Mouse (Mus musculus) hindbrain, embryonic 10.5 days (tissue): Measurements from ENCODE around the gene Fabp6. TPM values are rescaled to one million over a fixed set of nuclear protein-coding genes. Genes with fewer than 3 reads are reported as not detected.

Experiments used
- DNase-seq: peaks from one replicate; pipeline ENCODE4 v3.0.0-alpha.2; 2017; ENCODE audit warnings: low spot score
- H3K27ac ChIP-seq: fragments of 300-500 bp; sonication (generic); 2 replicates; pipeline ENCODE4 v1.5.1; 2016; ENCODE audit warnings: mild to moderate bottlenecking, moderate library complexity
- H3K27me3 ChIP-seq: fragments of 300-500 bp; sonication (generic); 2 replicates; pipeline ENCODE4 v1.6.1; 2016; ENCODE audit warnings: mild to moderate bottlenecking; ENCODE audit not compliant: poor library complexity, insufficient read depth, severe bottlenecking
- H3K36me3 ChIP-seq: fragments of 300-500 bp; sonication (generic); 2 replicates; pipeline ENCODE4 v1.6.1; 2016; ENCODE audit warnings: mild to moderate bottlenecking, moderate library complexity
- H3K4me1 ChIP-seq: fragments of 300-500 bp; sonication (generic); replicated peaks from 2 replicates; pipeline ENCODE4 v1.6.1; 2016; ENCODE audit warnings: mild to moderate bottlenecking
- H3K4me3 ChIP-seq: fragments of 300-500 bp; sonication (generic); 2 replicates; pipeline ENCODE4 v1.5.1; 2016; ENCODE audit warnings: mild to moderate bottlenecking, moderate library complexity
- H3K9me3 ChIP-seq: fragments of 300-500 bp; sonication (generic); 2 replicates; pipeline ENCODE4 v1.6.1; 2016; ENCODE audit warnings: mild to moderate bottlenecking, moderate library complexity
- WGBS: fragments of 180-500 bp; shearing (Covaris S2); methylation state at CpG from one replicate; pipeline ENCODE4 v1.1.7; 2016; 5-methylcytosine and 5-hydroxymethylcytosine counted together
- polyA plus RNA-seq: library from polyadenylated mRNA; unstranded; fragments of >200 nt; fragmentation: Nextera tagmentation; extraction: Ambion mirVana; gene quantifications from 2 replicates; pipeline ENCODE4 v1.2.1, GENCODE M21; 2016

Fabp6 gene
- polyA plus RNA-seq, 1 experiment from 2014 or later, result not detected

- no peaks in the 10 kb centered on the region for H3K36me3 ChIP-seq
- H3K9me3 ChIP-seq, result no peaks in the 10 kb centered on the region
- H3K27ac ChIP-seq, result peak overlapping the region; percentile 74
- H3K4me1 ChIP-seq, result peaks cover 19% of the 10 kb centered on the region
- WGBS, result 59% methylated on average over 7 of the region's 7 CpGs
- DNase-seq, result no peak
- H3K27me3 ChIP-seq, result no peaks in the 10 kb centered on the region
- H3K4me3 ChIP-seq, result no peak overlapping the region
Measured at GRCm38 (mm10) chr11:43618403-43618802, 17.1 kb upstream of the Fabp6 start.

GRCm38 (mm10) chr11:43617924-43618323, 16.6 kb upstream of the Fabp6 start:
- H3K9me3 ChIP-seq, result no peaks in the 10 kb centered on the region
- WGBS, result 47% methylated on average over 5 of the region's 5 CpGs
- DNase-seq, result no peak
- no peak overlapping the region for H3K4me3 ChIP-seq
- peaks cover 22% of the 10 kb centered on the region for H3K4me1 ChIP-seq
- H3K36me3 ChIP-seq, result no peaks in the 10 kb centered on the region
- peak overlapping the region; percentile 74 for H3K27ac ChIP-seq
- no peaks in the 10 kb centered on the region for H3K27me3 ChIP-seq

GRCm38 (mm10) chr11:43612834-43613488, 11.6 kb upstream of the Fabp6 start:
- Histone ChIP-seq H3K27me3 (no peaks in the 10 kb centered on the region), H3K4me3 (no peak overlapping the region), H3K27ac (peak overlapping the region; percentile 95), H3K4me1 (peaks cover 19% of the 10 kb centered on the region), H3K36me3 (no peaks in the 10 kb centered on the region), H3K9me3 (no peaks in the 10 kb centered on the region)
- DNase-seq, result peak; percentile 90
- WGBS, result 27% methylated on average over 12 of the region's 12 CpGs

- Histone ChIP-seq H3K27ac (no peak overlapping the region), H3K4me3 (no peak overlapping the region), H3K9me3 (no peaks in the 10 kb centered on the region), H3K36me3 (no peaks in the 10 kb centered on the region), H3K27me3 (no peaks in the 10 kb centered on the region), H3K4me1 (peaks cover 10% of the 10 kb centered on the region)
- 89% methylated on average over 5 of the region's 5 CpGs for WGBS
- DNase-seq, result no peak
Measured at GRCm38 (mm10) chr11:43610662-43611033, 9.3 kb upstream of the Fabp6 start.

DNA sequence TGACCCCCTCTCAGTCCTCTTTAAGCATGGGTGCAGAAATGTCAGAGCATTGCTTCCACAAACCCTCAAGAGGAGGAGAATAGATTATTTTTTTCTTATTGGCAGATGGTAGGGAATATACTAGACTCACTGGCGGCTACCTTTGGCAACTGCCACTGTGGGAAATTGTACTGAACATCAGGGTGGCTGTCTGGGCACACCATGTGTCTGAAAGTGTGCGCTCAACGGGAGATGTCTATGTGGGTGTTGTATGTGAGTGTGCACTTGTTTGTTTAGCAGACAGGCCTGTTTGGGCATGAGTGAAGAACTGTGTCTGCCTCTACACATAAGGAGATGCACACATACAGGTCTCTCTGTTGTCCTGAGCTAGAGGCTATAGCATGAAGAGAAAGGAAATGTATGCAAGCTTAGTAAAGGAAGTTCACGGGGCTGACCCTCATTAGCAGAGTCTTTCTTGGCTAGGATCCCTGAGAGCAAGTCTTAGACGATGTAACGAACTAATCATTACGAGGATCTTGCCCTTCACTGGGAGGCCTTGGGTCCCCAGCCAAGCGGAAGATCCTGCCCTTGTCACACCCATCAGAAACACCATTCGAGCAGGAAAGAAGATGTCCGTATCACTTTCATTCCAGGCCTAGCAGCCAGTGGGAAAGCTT, 8.8 kb upstream of the Fabp6 start:
- WGBS, result 86% methylated on average over 10 of the region's 10 CpGs
- no peaks in the 10 kb centered on the region for H3K27me3 ChIP-seq
- DNase-seq, result no peak
- H3K36me3 ChIP-seq, result no peaks in the 10 kb centered on the region
- H3K4me1 ChIP-seq, result peaks cover 10% of the 10 kb centered on the region
- H3K9me3 ChIP-seq, result no peaks in the 10 kb centered on the region
- H3K27ac ChIP-seq, result no peak overlapping the region
- H3K4me3 ChIP-seq, result no peak overlapping the region

GRCm38 (mm10) chr11:43608440-43608839, 7.1 kb upstream of the Fabp6 start:
- no peaks in the 10 kb centered on the region for H3K36me3 ChIP-seq
- no peaks in the 10 kb centered on the region for H3K9me3 ChIP-seq
- 78% methylated on average over 3 of the region's 3 CpGs for WGBS
- H3K4me3 ChIP-seq, result no peak overlapping the region
- DNase-seq, result no peak
- peaks cover 10% of the 10 kb centered on the region for H3K4me1 ChIP-seq
- no peak overlapping the region for H3K27ac ChIP-seq
- H3K27me3 ChIP-seq, result no peaks in the 10 kb centered on the region

GRCm38 (mm10) chr11:43605859-43606258, 4.5 kb upstream of the Fabp6 start:
- Histone ChIP-seq H3K27me3 (no peaks in the 10 kb centered on the region), H3K4me3 (no peak overlapping the region), H3K36me3 (no peaks in the 10 kb centered on the region), H3K9me3 (no peaks in the 10 kb centered on the region), H3K4me1 (no peaks in the 10 kb centered on the region), H3K27ac (no peak overlapping the region)
- WGBS, result 89% methylated on average over 6 of the region's 6 CpGs
- DNase-seq, result no peak

DNA sequence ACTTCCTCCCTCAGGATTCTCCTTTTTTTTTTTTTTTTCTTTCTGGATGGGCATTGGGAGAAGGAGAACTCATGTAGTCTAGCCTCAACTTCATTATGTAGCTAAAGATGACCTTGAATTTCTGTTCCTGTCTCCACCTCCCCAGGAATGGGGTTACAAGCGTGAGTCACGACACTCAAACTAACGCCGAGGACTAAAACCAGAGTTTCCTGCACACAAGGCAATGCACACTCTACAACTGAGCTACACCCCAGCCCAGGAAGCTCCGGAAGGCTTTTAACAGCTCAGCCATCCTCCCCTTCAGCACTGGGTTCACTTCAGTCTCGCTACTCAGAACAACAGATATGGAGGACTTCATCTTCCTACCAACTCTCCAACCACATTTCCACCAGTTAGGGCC, 3.6 kb upstream of the Fabp6 start:
- 91% methylated on average over 6 of the region's 6 CpGs for WGBS
- no peaks in the 10 kb centered on the region for H3K36me3 ChIP-seq
- H3K4me3 ChIP-seq, result no peak overlapping the region
- DNase-seq, result no peak
- H3K9me3 ChIP-seq, result no peaks in the 10 kb centered on the region
- H3K4me1 ChIP-seq, result no peaks in the 10 kb centered on the region
- no peak overlapping the region for H3K27ac ChIP-seq
- H3K27me3 ChIP-seq, result no peaks in the 10 kb centered on the region

GRCm38 (mm10) chr11:43604207-43604606, 2.9 kb upstream of the Fabp6 start:
- H3K27ac ChIP-seq, result no peak overlapping the region
- no peaks in the 10 kb centered on the region for H3K9me3 ChIP-seq
- 93% methylated on average over 2 of the region's 2 CpGs for WGBS
- no peaks in the 10 kb centered on the region for H3K36me3 ChIP-seq
- H3K27me3 ChIP-seq, result no peaks in the 10 kb centered on the region
- no peak overlapping the region for H3K4me3 ChIP-seq
- no peaks in the 10 kb centered on the region for H3K4me1 ChIP-seq
- DNase-seq, result no peak

DNA sequence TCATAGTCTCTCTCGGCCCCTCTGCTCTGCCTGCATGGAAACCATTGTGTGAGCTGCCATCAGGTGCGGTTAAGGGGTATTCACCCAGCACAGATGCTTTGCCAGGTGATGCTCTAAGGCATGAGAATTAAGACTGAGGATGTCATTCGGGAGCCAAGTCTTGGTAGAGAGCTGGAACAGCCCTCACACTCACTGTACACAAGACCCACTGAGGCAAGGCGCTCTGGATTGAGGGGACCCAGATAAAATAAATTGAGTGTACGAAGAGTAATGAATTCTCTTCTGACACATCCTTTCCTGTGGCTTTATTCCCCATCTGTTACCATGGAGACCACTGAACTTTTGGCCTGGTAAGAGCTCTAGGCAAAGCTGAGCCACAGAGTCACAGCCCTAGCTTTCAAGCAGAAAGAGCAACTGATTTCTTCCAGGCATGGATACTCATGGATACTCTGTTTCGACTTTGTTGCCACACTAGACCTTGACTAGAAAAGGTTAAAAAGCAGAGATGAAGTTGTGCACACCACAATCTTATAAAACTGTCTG, 11.7 kb downstream of the Fabp6 start:
- Histone ChIP-seq H3K36me3 (peaks cover 44% of the 10 kb centered on the region), H3K27ac (no peak overlapping the region), H3K4me3 (no peak overlapping the region), H3K27me3 (no peaks in the 10 kb centered on the region), H3K9me3 (no peaks in the 10 kb centered on the region), H3K4me1 (peaks cover 12% of the 10 kb centered on the region)
- 74% methylated on average over 6 of the region's 6 CpGs for WGBS
- DNase-seq, result no peak

DNA sequence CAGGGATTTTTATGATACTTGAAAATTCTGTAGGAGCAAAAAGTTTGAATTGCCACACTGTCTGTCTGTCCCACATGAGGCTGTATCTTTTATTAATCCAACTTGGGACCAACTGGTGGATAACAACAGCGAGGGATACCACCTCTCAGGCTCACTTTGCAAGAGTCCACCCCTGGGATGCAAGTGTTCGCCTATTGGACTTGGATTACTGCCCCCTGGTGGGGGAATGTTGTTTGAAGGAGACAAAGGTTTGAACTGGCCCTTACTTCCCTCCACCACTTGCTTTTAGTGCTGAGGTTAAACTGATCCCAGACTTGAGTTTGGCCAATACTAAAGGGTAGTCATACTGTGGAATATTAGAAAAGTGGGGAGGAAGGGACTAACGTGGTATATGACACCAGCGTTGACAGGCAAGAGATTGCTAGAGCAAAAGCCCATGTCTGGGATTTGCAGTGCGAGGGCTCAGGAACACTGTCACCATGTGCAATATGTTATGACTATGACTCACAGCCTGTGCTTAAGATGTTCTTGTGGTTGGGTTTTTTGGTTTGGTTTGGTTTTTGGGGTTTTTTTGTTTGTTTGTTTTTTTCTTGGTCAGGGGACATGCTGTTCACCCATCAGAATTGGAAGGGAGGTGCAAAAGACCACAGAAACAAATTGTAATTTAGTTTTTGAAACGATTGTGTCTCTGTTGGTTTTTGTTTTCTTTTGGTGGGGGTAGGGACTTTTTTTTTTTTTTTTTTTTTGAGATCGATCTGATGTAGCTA, 14.8 kb downstream of the Fabp6 start, which contains the start of gene 4933415A04Rik:
Gene 4933415A04Rik (plus strand): TSS at position 717 of the 767 bp plus-strand sequence.
- Histone ChIP-seq H3K9me3 (no peaks in the 10 kb centered on the region), H3K4me3 (no peak within 1 kb of the TSS), H3K36me3 (peaks cover 75% of the 10 kb centered on the region), H3K4me1 (peaks cover 12% of the 10 kb centered on the region), H3K27ac (no peak within 1 kb of the TSS), H3K27me3 (no peaks in the 10 kb centered on the region)
- 73% methylated on average over 7 of the region's 7 CpGs for WGBS
- peak; percentile 67 for DNase-seq

GRCm38 (mm10) chr11:43585211-43586005, 15.9 kb downstream of the Fabp6 start:
- DNase-seq, result no peak
- Histone ChIP-seq H3K4me3 (no peak overlapping the region), H3K4me1 (peaks cover 12% of the 10 kb centered on the region), H3K27ac (peak overlapping the region; percentile 17), H3K36me3 (peaks cover 85% of the 10 kb centered on the region), H3K9me3 (no peaks in the 10 kb centered on the region), H3K27me3 (no peaks in the 10 kb centered on the region)
- WGBS, result 88% methylated on average over 22 of the region's 22 CpGs
